Comparison of ENCODE assay signal across 8 mouse cellular contexts in genomic region chr3:86862939-86863311, GRCm38 (mm10). TPM values are rescaled to one million over a fixed set of nuclear protein-coding genes. Genes with fewer than 3 reads are reported as not detected.
DNase-seq lines count a peak whose midpoint lies in the region; ATAC-seq and TF ChIP-seq lines count a peak whose summit lies in the region.

No protein-coding gene starts in this region.

- H3K4me3 ChIP-seq in lung, embryonic 14.5 days (ENCODE audit: low read depth, low read length), result no peak overlapping the region
- no peak overlapping the region for H3K4me3 ChIP-seq in embryonic facial prominence, embryonic 12.5 days

- peak overlapping the region; percentile 35; the same call in 1 of the 2 replicates for H3K4me2 ChIP-seq in lung, embryonic 14.5 days
- peak overlapping the region; percentile 33 for H3K4me2 ChIP-seq in embryonic facial prominence, embryonic 12.5 days (replicated peaks)

- H3K9ac ChIP-seq in lung, embryonic 14.5 days, result no peak overlapping the region
- H3K9ac ChIP-seq in embryonic facial prominence, embryonic 12.5 days, result no peak overlapping the region

- ATAC-seq in lung, embryonic 14.5 days (ENCODE audit: insufficient read depth), result peak; percentile 83
- peak; percentile 78 for ATAC-seq in embryonic facial prominence, embryonic 12.5 days (ENCODE audit: insufficient number of reproducible peaks, insufficient read depth, low FRiP score, low TSS enrichment)

- H3K36me3 ChIP-seq in lung, embryonic 14.5 days (ENCODE audit: insufficient read depth), result no peaks in the 10 kb centered on the region
- H3K36me3 ChIP-seq in embryonic facial prominence, embryonic 12.5 days, result no peaks in the 10 kb centered on the region

- 11% methylated on average over 3 of the region's 3 CpGs for WGBS in lung, embryonic 14.5 days
- 10% methylated on average over 3 of the region's 3 CpGs for WGBS in embryonic facial prominence, embryonic 12.5 days

- H3K4me1 ChIP-seq in lung, embryonic 14.5 days (ENCODE audit: insufficient read depth), result no peaks in the 10 kb centered on the region
- peaks cover 31% of the 10 kb centered on the region for H3K4me1 ChIP-seq in embryonic facial prominence, embryonic 12.5 days

- no peaks in the 10 kb centered on the region for H3K9me3 ChIP-seq in lung, embryonic 14.5 days (ENCODE audit: low read depth, low read length)
- no peaks in the 10 kb centered on the region for H3K9me3 ChIP-seq in embryonic facial prominence, embryonic 12.5 days

- peak; percentile 48 for DNase-seq in lung, embryonic 14.5 days
- DNase-seq in lung, postnatal 25 days (ENCODE audit: low spot score), result no peak
- DNase-seq in kidney, postnatal 10 days, result peak; percentile 28
- peak; percentile 48 for DNase-seq in retina, embryonic 14.5 days (ENCODE audit: low spot score)
- DNase-seq in urinary bladder, postnatal 25 days (ENCODE audit: low spot score), result no peak
- DNase-seq in spleen, postnatal 14 days (ENCODE audit: low spot score in 2 of 2), result no peak
- no peak for DNase-seq in adrenal gland, postnatal 25 days

- TF ChIP-seq CTCF in lung, embryonic 14.5 days (IDR thresholded peaks at IDR 0.05; ENCODE audit: low read depth), result no peak

- H3K27me3 ChIP-seq in lung, embryonic 14.5 days (ENCODE audit: insufficient read depth, low read length), result no peaks in the 10 kb centered on the region
- no peaks in the 10 kb centered on the region for H3K27me3 ChIP-seq in embryonic facial prominence, embryonic 12.5 days

- no peak overlapping the region for H3K27ac ChIP-seq in lung, embryonic 14.5 days (ENCODE audit: low read depth)
- peak overlapping the region; percentile 17; the same call in 1 of the 2 replicates for H3K27ac ChIP-seq in embryonic facial prominence, embryonic 12.5 days

RNA-seq across cellular contexts. Expression of gene Dclk2, which starts 57.7 kb away (rescaled TPM):
- polyA plus RNA-seq in lung, embryonic 14.5 days (2014; fragmentation: Nextera tagmentation; extraction: Ambion mirVana), result 7.3 and 8.2 TPM in 2 replicates
- polyA plus RNA-seq in embryonic facial prominence, embryonic 12.5 days (2016; fragmentation: Nextera tagmentation; extraction: Ambion mirVana), result 22.2 TPM in 2 replicates
- total RNA-seq in adrenal gland, postnatal 25 days (2021), result 9.6 and 10.4 TPM in 2 replicates

Comparison
In these comparisons a context has a peak if more than half of its experiments do, and no peak if none do; other contexts are left out.
1. DNase-seq: peak in lung, embryonic 14.5 days (single experiment), kidney, postnatal 10 days (single experiment) and retina, embryonic 14.5 days (single experiment); none in lung, postnatal 25 days (single experiment), urinary bladder, postnatal 25 days (single experiment), spleen, postnatal 14 days (0 of 2) and adrenal gland, postnatal 25 days (single experiment).